Mouse (Mus musculus): ENCODE results near the gene Ppil2.

Gene Ppil2

DNA sequence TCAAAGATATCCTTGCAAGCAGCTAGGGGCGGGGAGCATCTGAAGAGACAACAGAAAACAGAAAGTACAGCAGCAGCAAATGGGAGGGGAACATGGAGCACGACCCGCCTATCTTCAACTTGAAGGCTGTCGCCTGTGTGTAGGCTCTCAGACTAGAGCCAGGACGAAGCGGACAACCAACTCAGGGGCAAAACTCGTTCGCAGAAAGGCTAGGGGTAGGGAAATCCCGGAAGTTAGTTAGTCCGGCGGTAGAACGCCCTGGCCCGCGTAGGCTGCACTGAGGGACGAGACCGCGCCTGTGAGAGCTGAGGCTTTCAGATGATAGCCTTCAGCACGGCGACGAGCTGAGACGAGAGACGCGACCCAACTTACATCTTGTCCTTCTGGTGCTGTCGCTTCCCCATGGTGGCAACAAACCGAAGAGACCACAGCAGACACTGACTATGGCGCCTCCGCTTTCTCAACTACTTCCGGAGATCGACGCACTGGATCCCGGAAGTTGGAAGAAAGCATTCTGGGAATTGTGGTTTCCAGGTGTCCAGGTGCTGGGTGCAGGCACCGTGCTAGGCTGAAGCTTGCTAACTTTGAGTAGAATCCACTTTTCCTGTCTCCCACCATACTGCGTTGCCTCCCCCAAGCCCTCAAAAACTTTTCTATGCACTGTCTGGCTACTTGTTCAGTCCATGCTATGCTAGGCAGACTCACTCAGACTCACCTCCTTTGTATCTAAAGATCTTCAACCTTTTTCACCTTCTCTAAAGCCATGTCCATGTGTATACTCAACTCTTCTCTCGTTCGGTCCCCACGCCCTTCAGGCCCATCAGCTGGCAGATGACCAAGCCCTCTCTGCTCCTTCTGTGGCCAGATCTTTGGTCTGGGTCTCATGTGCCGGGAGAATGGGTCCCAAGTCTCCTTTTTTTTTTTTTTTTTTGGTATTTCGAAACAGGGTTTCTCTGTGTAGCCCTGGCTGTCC, at the start of gene Ppil2:
Gene Ppil2, minus strand, starts transcription at position 487 of the 973 bp plus-strand sequence.
- 8% methylated on average over 38 of the region's 38 CpGs for WGBS

DNA sequence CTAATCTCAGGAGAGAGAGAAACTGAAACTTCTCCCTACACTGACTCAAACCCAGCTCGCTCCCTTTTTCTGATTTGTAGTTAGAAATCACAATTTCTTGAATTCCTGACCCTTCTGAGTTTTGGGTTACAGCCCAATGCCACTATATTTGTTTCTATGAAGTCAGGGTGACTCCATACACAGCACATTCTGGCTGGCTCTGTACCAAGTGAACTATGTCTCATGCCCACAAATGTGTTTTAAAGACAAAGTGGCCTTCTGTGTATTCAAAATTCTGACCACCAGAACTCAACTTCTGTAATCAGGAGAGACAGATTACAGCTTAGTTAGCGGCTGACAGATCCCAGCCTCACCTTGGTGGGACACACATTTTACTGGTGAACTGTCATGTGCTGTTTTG, 43.3 kb upstream of the Ppil2 start:
- 84% methylated on average over 2 of the region's 2 CpGs for WGBS

DNA sequence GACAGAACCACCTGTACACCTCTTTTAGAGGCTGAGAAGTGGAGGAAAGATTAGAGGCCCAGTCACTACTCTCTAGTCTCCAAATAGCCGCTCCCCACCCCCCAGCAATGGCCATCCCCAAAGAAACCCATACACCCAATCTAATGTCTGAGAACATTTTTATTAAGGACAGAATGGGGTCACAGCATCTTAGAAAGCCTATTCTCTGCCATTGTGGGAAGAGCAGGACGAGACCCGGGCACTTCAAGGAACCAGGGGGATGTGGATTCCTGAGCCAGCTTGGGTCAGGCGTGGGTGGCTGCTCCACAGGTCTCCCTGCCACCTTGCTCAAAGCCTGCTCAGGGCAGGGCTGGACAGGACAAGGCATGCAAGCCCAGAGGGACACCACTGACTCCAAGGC, 40.8 kb upstream of the Ppil2 start:
- 96% methylated on average over 4 of the region's 4 CpGs for WGBS

DNA sequence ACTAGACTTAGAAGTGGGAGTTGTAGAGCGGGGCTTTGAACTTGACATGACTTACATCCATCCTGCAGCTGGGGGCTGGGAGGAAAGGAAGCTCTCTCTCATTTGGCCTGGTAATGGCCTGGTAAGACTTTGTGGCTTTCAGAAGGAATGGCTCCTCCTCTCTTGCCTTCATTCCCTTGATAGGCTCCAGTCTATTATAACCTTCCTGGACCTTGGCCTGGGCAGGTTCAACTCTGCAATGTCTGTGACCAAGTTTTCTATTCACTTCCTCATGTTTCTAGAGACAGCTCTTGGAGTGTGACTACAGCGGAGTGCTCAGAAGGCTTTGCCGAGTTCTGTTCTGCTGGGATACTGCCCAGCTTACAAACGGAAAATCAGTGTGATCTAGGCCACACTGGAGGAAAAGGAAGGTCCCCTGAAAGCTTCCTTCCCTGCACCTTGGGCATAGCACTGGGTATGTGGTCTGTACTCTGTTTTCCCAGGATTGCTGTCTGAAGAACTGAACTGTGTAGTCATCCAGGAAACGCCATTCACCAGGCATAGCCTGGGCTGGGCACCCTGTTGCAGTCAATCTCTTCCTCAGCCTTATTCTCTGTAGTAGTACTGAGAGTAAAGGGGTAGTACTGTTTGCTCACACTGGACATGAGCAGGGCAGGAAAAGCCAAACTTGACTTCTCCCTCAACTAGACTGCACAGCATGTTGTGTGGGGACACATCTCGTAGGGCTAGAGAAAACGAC, 39.6 kb upstream of the Ppil2 start:
- WGBS: 71% methylated on average over 7 of the region's 7 CpGs

DNA sequence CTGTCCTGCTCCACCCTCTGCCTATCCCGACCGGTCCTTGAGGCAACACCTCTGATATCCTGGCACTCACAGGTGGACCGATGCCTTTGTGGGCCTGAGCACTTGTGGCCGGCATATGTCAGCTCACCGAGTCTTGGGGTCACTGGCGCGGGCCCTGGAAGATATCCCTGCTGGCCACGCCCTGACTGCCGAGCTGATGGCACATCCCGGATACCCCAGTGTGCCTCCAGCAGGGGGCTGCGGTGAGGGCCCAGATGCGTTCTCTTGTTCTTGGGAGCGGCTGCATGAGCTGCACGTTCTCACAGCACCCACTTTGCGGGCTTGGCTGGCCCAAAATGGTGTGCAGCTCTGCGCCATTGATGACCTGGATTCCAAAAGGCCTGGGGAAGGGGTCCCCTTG, 37.0 kb upstream of the Ppil2 start:
- 22% methylated on average over 16 of the region's 16 CpGs for WGBS

DNA sequence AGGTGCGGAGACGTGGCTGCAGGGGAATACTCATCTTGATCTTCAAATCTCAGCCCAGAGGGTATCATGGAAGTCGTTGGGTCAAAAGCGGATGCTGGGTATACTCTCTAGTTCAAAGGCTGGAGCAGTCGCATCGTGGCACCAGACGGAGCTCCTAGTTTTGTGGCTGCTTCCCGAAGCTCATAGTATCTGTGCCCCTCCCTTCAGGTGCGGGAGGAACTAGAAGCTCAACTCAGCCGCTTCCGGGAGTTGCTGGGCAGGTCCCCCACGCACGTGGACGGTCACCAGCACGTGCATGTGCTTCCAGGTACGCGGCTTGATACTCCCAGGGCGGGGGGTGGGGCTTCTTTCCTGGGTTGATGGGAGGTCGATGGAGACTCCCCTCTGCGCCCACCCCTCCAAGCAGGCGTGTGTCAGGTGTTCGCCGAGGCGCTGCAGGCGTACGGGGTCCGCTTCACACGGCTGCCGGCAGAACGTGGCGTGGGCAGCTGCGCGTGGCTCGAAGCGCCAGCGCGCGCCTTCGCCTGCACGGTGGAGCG, 36.4 kb upstream of the Ppil2 start:
- WGBS: 2% methylated on average over 41 of the region's 41 CpGs

DNA sequence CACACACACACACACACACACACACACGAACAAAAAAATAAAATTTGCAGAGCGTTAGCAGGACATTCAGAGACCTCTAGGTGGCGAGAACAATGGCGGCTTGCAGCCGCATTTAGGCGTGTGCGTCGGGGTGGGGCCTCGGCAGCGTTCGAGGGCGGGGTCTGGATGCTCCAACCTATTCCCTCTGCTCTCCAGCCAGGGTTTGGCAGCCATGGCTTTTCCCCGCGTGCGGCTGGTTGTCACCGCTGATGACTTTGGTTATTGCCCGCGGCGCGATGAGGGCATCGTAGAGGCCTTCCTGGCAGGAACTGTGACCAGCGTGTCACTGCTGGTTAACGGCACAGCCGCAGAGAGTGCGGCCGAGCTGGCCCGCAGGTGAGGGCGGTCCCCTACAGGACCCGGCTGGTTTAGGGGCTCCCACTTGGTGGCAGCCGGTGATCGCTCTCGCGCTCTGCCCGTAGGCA, 35.7 kb upstream of the Ppil2 start, which contains the start of gene Ccdc116:
Gene Ccdc116, minus strand, starts transcription at position 458 of the 464 bp plus-strand sequence.
- under 1% methylated on average over 34 of the region's 34 CpGs for WGBS

DNA sequence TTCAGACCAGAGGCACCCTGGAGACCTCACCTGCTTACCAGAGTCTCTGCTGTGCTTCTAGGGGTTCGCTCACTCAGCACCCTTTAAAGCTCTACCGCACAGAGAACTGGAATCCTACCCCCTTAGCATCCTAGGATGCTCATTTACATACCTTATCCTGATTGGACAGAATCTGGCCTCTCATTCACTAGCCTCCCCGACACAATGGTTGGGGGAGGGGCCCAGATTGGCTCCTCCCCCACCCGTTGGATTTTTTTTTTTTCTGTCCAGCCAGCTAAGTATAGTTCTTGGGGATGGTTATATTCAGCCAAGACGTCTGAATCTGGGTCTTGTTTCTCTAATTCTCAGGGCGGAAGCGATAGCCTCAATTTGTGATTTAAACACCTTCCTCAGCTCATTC, 33.3 kb upstream of the Ppil2 start, which contains the start of gene Ydjc:
Gene Ydjc, plus strand, starts transcription at position 283 of the 400 bp plus-strand sequence.
- WGBS: 36% methylated on average over 7 of the region's 7 CpGs

DNA sequence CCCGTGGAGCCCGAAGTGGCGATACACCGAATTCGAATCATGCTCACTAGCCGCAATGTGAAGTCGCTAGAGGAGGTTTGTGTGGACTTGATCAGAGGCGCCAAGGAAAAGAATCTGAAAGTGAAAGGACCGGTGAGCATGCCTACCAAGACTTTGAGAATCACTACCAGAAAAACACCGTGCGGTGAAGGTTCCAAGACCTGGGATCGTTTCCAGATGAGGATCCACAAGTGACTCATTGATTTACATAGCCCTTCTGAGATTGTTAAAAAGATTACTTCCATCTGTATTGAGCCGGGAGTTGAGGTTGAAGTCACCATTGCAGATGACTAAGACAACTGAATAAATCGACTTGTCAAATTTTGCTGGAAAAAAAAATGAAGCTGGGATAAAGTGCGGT, 26.3 kb upstream of the Ppil2 start:
- whole genome bisulfite sequencing: 84% methylated on average over 15 of the region's 15 CpGs

DNA sequence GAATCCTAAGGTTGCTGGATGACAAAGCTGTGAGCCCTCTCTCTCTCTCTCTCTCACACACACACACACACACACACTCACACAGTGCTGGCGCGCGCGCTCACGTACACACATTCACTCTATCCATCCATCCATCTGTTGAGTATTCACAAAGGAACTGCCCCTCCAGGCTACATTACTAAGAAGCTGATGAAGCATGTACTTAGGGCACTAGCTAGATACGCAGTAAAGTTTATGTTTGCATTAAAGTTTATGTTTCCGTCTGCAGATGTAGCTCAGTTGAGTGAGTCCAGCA, 21.8 kb upstream of the Ppil2 start:
- 34% methylated on average over 7 of the region's 7 CpGs for WGBS

DNA sequence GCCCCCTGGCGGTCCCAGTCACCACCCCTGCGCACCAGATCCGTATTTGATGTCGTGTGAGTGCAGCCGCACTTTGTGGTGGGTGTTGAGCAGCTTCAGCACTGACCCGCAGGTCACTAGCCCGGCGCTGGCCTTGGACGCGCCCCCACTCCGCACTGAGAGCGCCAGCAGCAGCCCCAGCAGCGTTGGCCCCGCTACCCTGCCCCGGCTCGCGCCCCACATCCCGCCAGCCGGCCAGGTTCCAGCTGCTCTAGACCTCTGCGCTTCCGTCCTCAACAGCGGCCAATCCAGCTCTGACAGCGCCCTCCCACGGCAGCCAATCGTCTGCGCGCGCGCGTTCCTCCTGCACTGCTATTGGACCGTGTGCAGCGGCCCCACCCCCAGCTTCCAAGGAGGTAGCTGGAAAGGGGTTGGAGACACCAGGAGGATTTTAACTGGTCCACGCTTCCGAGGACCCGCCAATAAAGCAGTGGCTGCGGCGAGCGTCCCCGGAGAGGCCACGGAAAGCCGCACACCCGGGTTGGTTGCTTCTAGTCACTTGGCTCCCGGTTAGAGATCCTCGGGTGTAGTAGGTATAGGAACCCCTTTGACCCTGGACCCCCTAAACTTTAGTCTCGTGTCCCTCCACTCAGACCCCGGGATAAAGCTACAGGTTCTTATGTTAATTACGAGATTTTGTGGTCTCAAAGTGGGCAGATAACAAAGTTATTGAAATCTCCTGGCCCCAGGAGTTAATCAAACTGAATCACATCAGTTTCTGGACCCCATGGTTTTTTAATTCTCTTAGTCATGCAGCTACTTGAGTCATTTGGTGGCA, 21.2 kb upstream of the Ppil2 start, which contains the start of gene Sdf2l1:
Gene Sdf2l1, minus strand, starts transcription at position 295 of the 817 bp plus-strand sequence.
- under 1% methylated on average over 47 of the region's 47 CpGs for WGBS

DNA sequence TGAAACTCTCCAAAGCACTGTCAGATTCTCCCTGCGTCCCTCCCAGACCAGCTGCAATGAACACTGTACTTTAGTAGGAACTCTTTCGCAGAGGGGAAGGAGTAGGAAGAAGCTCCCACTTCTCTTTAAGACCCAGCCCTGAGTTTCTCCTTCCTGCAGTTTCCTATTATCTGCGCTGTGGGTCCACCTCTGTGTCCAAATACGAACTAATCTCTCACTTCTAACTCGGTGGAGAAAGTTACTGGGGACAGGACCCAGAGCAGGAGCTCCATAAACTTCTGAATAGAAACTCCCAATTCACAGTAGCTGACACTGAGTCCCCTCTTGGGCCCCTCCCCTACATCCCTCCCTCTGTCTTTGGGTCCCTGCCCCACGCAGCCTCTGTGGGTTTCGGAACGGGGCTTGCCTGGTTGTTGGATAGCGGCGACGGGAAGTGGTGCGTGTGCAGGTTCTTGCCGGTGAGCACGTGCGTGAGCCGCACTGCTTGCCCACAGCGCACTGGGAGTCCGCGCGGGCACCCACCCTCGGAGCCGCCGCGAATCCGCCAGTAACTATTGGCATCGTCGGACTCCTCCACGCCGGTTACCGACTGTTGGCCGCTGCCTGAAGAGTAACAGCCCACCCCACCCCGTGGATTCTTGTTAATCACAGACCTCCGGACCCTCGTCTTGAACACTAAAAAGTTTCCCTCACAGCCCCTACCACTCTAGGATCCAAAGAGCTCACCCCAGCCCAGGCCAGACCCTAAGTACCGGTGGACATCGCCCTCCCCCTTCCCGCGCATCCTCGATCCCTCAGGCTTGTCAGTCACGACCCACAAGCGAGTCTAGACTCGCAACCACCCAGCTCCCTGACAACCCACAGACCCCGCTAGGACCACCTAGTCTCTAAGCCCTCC, 20.4 kb upstream of the Ppil2 start:
- 5% methylated on average over 43 of the region's 43 CpGs for WGBS

DNA sequence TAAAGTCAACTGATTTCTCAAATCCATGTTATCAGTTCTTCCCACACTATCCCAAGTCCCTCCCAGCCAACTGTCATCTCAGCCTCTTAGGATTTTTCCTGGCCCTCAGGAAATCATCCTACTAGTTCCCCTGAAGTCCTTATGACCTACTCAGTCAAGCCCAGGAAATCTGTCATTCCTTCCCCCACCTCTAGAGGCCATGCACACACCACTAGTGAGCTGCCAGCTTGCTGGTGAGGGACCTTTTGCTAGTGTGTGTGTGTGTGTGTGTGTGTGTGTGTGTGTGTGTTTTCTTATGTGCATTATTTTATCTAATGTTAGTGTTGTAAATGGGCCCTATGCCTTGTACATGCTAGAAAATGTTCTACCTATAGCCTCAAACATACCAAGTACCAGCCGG, 16.2 kb upstream of the Ppil2 start:
- 100% methylated on average over 1 of the region's 1 CpGs for WGBS

DNA sequence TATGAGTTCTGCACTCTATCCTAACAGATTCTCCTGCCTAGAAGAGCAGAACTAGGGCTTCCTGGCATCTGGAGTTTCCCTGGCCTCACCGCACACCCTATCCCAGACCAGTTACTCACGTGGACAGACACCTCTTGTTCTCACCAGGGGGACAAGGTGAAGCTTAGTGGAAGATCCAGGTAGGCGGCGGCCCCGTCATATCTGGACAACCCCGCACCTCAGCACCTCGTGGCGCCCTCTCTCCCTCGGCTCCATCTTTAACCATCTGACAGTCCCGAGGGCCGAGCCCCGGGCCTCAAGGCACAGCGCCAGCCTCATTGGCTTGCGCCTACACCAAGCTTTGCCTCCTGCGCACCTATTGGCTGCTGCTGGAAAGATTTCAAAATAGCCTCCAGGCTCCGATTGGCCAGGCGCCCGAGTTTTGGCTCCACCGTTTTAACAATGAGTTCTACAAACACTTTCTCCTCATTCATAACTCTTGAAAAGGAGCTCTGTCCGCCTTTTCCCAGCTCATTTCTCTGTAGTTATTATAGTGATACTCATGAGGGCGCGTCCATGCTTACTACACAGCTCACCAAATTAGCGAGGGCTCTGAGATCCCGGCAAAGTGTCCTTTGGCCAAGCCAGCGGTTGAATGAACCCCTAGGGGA, 13.9 kb upstream of the Ppil2 start, which contains the start of gene 2610318N02Rik:
Gene 2610318N02Rik, minus strand, starts transcription at position 297 of the 650 bp plus-strand sequence.
- 9% methylated on average over 25 of the region's 25 CpGs for WGBS

DNA sequence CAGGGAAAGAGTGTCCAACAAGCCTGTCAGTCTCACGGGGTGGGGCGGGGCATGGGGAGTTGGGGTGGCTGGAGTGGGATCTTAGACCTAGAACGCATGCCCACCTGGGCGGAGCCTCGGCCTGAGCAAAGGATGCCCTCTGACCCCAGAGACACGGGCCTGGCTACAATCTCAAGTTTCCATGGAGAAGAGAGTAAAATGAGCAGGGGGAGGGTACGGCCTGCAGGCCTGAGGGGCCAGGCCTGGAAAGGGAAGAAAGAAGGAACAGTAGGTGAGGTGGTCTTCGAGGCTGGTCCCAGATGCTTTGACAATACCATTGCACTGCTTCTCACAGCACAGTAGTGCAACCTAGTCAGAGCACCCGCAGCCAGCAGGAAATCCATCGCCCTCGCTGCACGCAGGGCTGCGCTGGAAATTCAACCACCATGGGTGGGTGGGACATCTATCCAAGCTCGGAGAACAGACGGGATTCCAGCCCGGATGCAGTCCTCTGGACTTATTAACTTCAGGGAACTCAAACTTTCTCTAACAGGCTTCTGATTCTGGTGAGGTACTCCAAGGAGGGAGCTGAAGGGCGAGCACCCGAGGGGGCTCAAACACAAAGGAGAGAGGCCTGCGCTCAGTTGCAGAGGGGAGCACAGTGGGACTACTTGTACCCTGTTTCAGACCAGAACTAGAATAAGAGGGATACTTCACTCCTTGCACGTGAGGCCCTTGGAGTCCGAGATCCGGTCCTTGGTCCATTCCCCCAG, 13.2 kb upstream of the Ppil2 start:
- 38% methylated on average over 22 of the region's 22 CpGs for WGBS

DNA sequence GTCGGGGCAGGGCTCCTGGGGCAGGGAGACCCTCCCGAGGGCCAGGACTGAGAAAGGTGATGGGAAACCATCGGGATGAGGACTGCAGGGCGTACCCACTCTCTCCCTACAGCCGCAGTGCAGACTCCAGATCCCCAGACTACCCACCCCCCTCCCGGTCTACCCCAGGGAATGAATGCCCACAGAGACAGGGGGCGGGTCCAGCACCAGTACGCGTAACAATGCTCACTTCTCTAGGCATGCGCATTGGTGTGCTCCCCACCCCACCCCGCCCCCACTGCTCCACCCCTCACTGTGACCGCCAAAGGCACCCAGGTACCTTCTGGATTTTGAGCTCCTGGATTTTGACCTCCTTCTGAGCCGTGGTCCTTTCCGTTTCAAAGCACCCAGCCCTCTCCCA, 10.5 kb upstream of the Ppil2 start:
- 39% methylated on average over 14 of the region's 14 CpGs for WGBS

DNA sequence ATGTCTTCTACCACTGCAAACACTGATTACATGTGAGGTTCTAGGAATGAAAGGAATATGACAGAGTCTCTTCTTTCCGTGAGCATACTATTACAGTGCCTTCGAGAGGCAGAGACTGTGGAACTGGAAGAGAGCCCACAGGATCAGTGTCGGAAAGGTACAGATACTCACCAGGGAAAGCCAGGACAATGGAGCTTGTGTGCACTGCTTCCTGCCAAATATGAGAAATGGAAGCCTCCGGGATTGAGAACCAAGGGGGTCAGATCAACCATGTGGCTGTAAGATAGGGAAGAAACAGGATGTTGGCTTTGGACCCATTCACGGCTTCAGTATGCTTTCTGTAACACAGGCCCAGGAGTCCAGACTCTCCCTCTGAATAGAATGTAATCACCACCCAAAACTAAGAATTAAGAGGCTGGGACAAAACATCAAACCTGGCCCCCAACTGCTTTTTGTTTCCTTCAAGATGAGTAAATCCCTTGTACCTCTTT, 6.3 kb upstream of the Ppil2 start:
- 82% methylated on average over 5 of the region's 5 CpGs for WGBS

DNA sequence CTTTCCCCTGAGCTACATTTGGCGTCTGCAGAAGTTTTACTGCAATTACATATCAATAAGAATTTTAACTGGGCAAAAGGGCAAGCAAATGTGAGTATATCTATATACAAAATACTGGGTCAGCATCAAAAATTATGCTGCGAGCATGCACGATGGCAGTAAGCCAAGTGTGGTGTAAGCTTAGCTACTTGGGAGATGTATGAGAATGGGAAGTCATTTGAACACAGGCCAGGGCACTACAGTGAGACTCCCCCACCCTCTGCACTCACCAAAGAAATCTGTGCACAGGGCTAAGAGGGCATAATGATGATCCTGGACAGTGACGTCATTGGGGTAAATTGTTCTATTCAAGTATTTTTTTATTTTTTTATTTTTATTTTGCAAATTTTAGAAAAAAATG, 6.5 kb downstream of the Ppil2 start:
- 69% methylated on average over 4 of the region's 4 CpGs for WGBS

Data from cerebral cortex, adult 2 months (tissue).